Mouse (Mus musculus) hindbrain, embryonic 14.5 days (tissue): ENCODE results near the gene Sumo3. TPM values are rescaled to one million over a fixed set of nuclear protein-coding genes. Genes with fewer than 3 reads are reported as not detected.

Experiments
- ATAC-seq: fragments of 200-750 bp; cut with Nextera tagmentation; 2 replicates; pipeline ENCODE4 v1.8.0; 2017; ENCODE audit warnings: moderate number of reproducible peaks, mild to moderate bottlenecking, moderate TSS enrichment, moderate library complexity; ENCODE audit not compliant: low FRiP score
- DNase-seq: peaks from one replicate; pipeline ENCODE4 v3.0.0-alpha.2; 2015; ENCODE audit warnings: low spot score
- H3K27ac ChIP-seq: fragments of 300-500 bp; sonication (generic); 2 replicates; pipeline ENCODE4 v1.5.1; 2014; ENCODE audit warnings: mild to moderate bottlenecking, moderate library complexity
- H3K27me3 ChIP-seq: fragments of 300-500 bp; sonication (generic); 2 replicates; pipeline ENCODE4 v1.6.1; 2014; ENCODE audit warnings: mild to moderate bottlenecking, low read length, mixed read lengths; ENCODE audit not compliant: control insufficient read depth, insufficient read depth
- H3K36me3 ChIP-seq: fragments of 300-500 bp; sonication (generic); replicated peaks from 2 replicates; pipeline ENCODE4 v1.6.1; 2014; ENCODE audit not compliant: control insufficient read depth, insufficient read depth
- H3K4me1 ChIP-seq: fragments of 300-500 bp; sonication (generic); replicated peaks from 2 replicates; pipeline ENCODE4 v1.6.1; 2014; ENCODE audit warnings: antibody characterized with exemption, low read length, mixed read lengths; ENCODE audit not compliant: control insufficient read depth, insufficient read depth
- H3K4me2 ChIP-seq: fragments of 300-500 bp; sonication (generic); replicated peaks from 2 replicates; pipeline ENCODE4 v1.6.1; 2014; ENCODE audit warnings: mild to moderate bottlenecking, moderate library complexity
- H3K4me3 ChIP-seq: fragments of 300-500 bp; sonication (generic); replicated peaks from 2 replicates; pipeline ENCODE4 v1.5.1; 2014; ENCODE audit warnings: mild to moderate bottlenecking, low read length
- H3K9ac ChIP-seq: fragments of 300-500 bp; sonication (generic); 2 replicates; pipeline ENCODE4 v1.6.1; 2014
- H3K9me3 ChIP-seq: fragments of 300-500 bp; sonication (generic); 2 replicates; pipeline ENCODE4 v1.6.1; 2016; ENCODE audit warnings: low read length; ENCODE audit not compliant: control insufficient read depth
- WGBS: fragments of 180-500 bp; shearing (Covaris S2); extraction: QIAGEN DNeasy Blood & Tissue Kit; methylation state at CpG from one replicate; pipeline ENCODE4 v1.1.7; 2014; 5-methylcytosine and 5-hydroxymethylcytosine counted together
- polyA plus RNA-seq: library from polyadenylated mRNA; unstranded; fragments of >200 nt; fragmentation: Nextera tagmentation; extraction: Ambion mirVana; gene quantifications from 2 replicates; pipeline ENCODE4 v1.2.1, GENCODE M21; 2014

Sumo3 gene
- polyA plus RNA-seq, 1 experiment from 2014 or later, result 235 TPM

- 39% methylated on average over 2 of the region's 2 CpGs for WGBS
- H3K4me3 ChIP-seq, result no peak overlapping the region
- no peaks in the 10 kb centered on the region for H3K27me3 ChIP-seq
- H3K36me3 ChIP-seq, result peaks cover 22% of the 10 kb centered on the region
- no peak overlapping the region for H3K4me2 ChIP-seq
- no peak overlapping the region for H3K9ac ChIP-seq
- no peaks in the 10 kb centered on the region for H3K9me3 ChIP-seq
- ATAC-seq (peak; percentile 70), DNase-seq (peak; percentile 88)
- peaks cover 16% of the 10 kb centered on the region for H3K4me1 ChIP-seq
- H3K27ac ChIP-seq, result no peak overlapping the region
Observed at GRCm38 (mm10) chr10:77627497-77627896, 21.6 kb downstream of the Sumo3 start.

GRCm38 (mm10) chr10:77629163-77629562 is 23.3 kb downstream of the Sumo3 start:
- no peak overlapping the region for H3K4me3 ChIP-seq
- DNase-seq (no peak), ATAC-seq (no peak)
- WGBS, result 82% methylated on average over 3 of the region's 3 CpGs
- H3K4me1 ChIP-seq, result peaks cover 3% of the 10 kb centered on the region; the same call in 1 of the 2 replicates
- no peak overlapping the region for H3K9ac ChIP-seq
- H3K4me2 ChIP-seq, result no peak overlapping the region
- H3K36me3 ChIP-seq, result peaks cover 27% of the 10 kb centered on the region
- H3K27ac ChIP-seq, result no peak overlapping the region
- no peaks in the 10 kb centered on the region for H3K27me3 ChIP-seq
- no peaks in the 10 kb centered on the region for H3K9me3 ChIP-seq

DNA sequence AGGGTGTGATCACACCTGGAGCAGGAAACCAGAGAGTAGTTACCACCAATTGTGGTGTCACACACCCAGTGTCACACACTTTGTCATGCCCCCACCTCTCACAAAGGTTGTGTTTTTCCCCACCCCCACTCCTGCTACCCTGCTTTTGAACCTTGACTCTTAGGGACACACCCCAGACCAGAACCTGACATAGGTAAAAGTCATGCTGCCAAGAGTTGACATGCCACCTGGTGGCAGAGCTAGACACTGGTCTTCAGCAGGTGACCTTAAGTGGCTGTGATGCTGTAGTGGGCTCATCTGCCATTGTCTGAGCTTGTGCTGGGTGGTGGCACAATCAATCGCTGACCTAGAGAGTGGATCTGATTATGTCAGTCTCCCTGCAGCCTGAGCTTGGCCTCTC is 24.1 kb downstream of the Sumo3 start:
- DNase-seq, result no peak
- Histone ChIP-seq H3K4me2 (no peak overlapping the region), H3K9ac (no peak overlapping the region), H3K9me3 (no peaks in the 10 kb centered on the region), H3K27ac (no peak overlapping the region), H3K4me3 (no peak overlapping the region), H3K4me1 (0 out of 2 replicates have a peak, but pooled peaks cover 6% of the 10 kb centered on the region), H3K36me3 (peaks cover 27% of the 10 kb centered on the region), H3K27me3 (no peaks in the 10 kb centered on the region)
- ATAC-seq, result no peak
- 97% methylated on average over 1 of the region's 1 CpGs for WGBS

DNA sequence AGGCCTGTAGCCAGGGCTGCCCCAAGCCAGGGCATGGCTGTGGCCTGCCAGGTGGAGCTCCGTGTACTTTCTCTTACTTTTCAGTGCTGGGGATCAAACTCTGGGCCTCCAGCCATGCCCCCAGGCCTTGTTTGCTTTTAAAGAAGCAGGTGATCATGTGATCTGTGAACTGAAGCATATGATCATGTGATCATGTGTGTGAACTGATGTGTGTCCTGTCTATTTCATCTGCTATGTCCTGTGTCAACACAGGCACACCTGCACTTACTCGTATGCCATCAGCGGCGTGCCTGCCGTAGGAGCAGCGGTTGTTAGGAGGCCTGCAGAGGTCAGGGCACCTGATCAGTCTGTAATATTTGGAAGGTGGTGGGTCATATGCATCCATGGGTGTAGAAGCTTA is 28.1 kb downstream of the Sumo3 start:
- no peaks in the 10 kb centered on the region for H3K9me3 ChIP-seq
- no peak for ATAC-seq
- no peak overlapping the region for H3K27ac ChIP-seq
- H3K27me3 ChIP-seq, result no peaks in the 10 kb centered on the region
- 81% methylated on average over 6 of the region's 6 CpGs for WGBS
- no peak overlapping the region for H3K9ac ChIP-seq
- peaks cover 52% of the 10 kb centered on the region for H3K36me3 ChIP-seq
- H3K4me1 ChIP-seq, result 0 out of 2 replicates have a peak, but pooled peaks cover 6% of the 10 kb centered on the region
- no peak for DNase-seq
- no peak overlapping the region for H3K4me2 ChIP-seq
- no peak overlapping the region for H3K4me3 ChIP-seq

DNA sequence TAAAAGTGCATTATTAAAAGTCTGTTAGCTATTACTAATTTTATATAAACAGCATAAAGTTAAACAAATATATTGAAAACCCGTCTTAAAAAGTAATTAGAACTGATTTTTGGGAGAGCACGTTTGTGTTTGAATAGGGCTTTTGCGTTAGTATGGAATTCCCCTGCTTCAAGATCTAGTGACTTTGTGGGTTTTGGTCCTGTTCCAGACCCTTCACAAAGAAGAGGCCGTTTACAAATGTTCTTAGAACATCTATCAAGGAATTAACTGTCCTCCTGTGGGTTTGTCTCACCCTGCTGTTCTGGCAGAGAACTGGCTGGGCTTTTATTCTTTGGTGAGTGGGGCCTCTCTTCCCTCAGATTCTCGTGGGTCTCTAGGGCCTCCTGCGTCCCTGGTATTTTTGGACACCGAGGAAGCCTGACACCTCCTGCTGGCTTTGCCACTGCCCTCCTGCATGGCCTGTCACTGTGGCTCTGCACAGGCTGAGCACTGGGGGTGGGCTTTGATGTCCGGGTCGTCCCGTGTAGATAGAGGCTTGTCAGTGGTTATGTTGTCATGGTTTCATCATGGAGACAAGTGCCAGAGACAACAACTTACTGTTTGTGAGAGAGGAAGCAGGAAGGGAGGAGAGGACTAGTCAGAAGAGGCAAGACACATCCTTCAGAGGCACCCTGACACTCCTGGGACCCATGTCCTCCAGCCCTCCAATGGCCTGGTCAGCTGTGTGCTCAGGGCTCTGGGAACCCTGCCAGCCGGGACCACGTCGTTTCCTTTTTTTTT is 28.7 kb downstream of the Sumo3 start:
- ATAC-seq, result peak; percentile 67; the same call in 1 of the 2 replicates
- 56% methylated on average over 13 of the region's 13 CpGs for WGBS
- Histone ChIP-seq H3K4me2 (no peak overlapping the region), H3K9ac (no peak overlapping the region), H3K36me3 (peaks cover 52% of the 10 kb centered on the region), H3K4me3 (no peak overlapping the region), H3K4me1 (0 out of 2 replicates have a peak, but pooled peaks cover 6% of the 10 kb centered on the region), H3K27ac (no peak overlapping the region), H3K27me3 (no peaks in the 10 kb centered on the region), H3K9me3 (no peaks in the 10 kb centered on the region)
- DNase-seq, result peak; percentile 44

- H3K4me2 ChIP-seq, result no peak overlapping the region
- H3K36me3 ChIP-seq, result peaks cover 58% of the 10 kb centered on the region
- no peaks in the 10 kb centered on the region for H3K27me3 ChIP-seq
- H3K27ac ChIP-seq, result no peak overlapping the region
- ATAC-seq (no peak), DNase-seq (no peak)
- 94% methylated on average over 7 of the region's 7 CpGs for WGBS
- no peak overlapping the region for H3K4me3 ChIP-seq
- 0 out of 2 replicates have a peak, but pooled peaks cover 6% of the 10 kb centered on the region for H3K4me1 ChIP-seq
- H3K9me3 ChIP-seq, result no peaks in the 10 kb centered on the region
- no peak overlapping the region for H3K9ac ChIP-seq
Observed at GRCm38 (mm10) chr10:77636234-77636922, 30.5 kb downstream of the Sumo3 start.

- Histone ChIP-seq H3K4me2 (no peak overlapping the region), H3K9ac (no peak overlapping the region), H3K36me3 (peaks cover 64% of the 10 kb centered on the region), H3K27me3 (no peaks in the 10 kb centered on the region), H3K9me3 (no peaks in the 10 kb centered on the region), H3K4me3 (no peak overlapping the region), H3K27ac (no peak overlapping the region), H3K4me1 (0 out of 2 replicates have a peak, but pooled peaks cover 6% of the 10 kb centered on the region)
- DNase-seq, result no peak
- ATAC-seq, result no peak
- 73% methylated on average over 6 of the region's 6 CpGs for WGBS
Observed at GRCm38 (mm10) chr10:77638956-77639355, 33.1 kb downstream of the Sumo3 start.

- H3K4me3 ChIP-seq, result no peak overlapping the region
- ATAC-seq (no peak), DNase-seq (no peak)
- no peak overlapping the region for H3K4me2 ChIP-seq
- no peaks in the 10 kb centered on the region for H3K27me3 ChIP-seq
- H3K36me3 ChIP-seq, result peaks cover 64% of the 10 kb centered on the region
- no peaks in the 10 kb centered on the region for H3K9me3 ChIP-seq
- no peak overlapping the region for H3K9ac ChIP-seq
- no peak overlapping the region for H3K27ac ChIP-seq
- 82% methylated on average over 7 of the region's 7 CpGs for WGBS
- no peaks in the 10 kb centered on the region for H3K4me1 ChIP-seq
Observed at GRCm38 (mm10) chr10:77643160-77643559, 37.3 kb downstream of the Sumo3 start.

DNA sequence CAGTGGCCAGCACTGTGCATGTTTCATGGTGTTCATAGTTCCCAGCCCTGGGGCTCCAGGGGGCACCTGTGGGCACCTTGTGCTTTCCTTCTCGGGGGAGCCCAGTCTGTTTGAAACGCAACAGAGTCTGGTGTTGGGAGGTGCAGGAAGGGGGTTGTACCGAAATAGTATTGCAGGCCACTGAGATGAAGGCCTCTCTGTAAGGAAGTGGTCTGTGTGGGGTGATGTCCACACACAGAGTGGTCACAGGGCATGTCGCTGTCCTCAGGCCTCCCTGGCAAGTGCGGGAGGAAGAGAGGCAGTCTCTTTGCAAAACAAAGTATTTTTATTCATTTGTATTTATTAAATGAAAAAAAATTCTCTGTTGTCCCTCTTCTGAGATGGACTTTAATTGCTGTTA is 39.7 kb downstream of the Sumo3 start:
- ATAC-seq (no peak), DNase-seq (no peak)
- Histone ChIP-seq H3K9me3 (no peaks in the 10 kb centered on the region), H3K4me2 (no peak overlapping the region), H3K36me3 (peaks cover 62% of the 10 kb centered on the region), H3K27ac (no peak overlapping the region), H3K4me3 (no peak overlapping the region), H3K27me3 (no peaks in the 10 kb centered on the region), H3K9ac (no peak overlapping the region), H3K4me1 (no peaks in the 10 kb centered on the region)
- WGBS, result 90% methylated on average over 5 of the region's 5 CpGs
